Mouse (Mus musculus): ENCODE data around the gene Gm4756. TPM values are rescaled to one million over a fixed set of nuclear protein-coding genes. Genes with fewer than 3 reads are reported as not detected.
"Not testable (repeated sequence)": the region's sequence is repeated elsewhere in the genome, so short reads cannot be mapped to it uniquely, and the experiment has no call there.

Gene Gm4756
- polyA plus RNA-seq, 1 experiment from 2014 or later: not detected

GRCm38 (mm10) chr12:72622853-72623496 is 26.5 kb downstream of the Gm4756 start:
- H3K9me3 ChIP-seq (replicated peaks; ENCODE audit: control insufficient read depth, low read length): no peaks in the 10 kb centered on the region
- no peak overlapping the region for H3K9ac ChIP-seq (ENCODE audit: low read depth, low read length)
- no peak for ATAC-seq (replicated peaks; ENCODE audit: insufficient number of reproducible peaks, low FRiP score, low TSS enrichment)
- no peaks in the 10 kb centered on the region for H3K27me3 ChIP-seq (ENCODE audit: control insufficient read depth, insufficient read depth, low read length)
- 48% methylated on average over 5 of the region's 5 CpGs for WGBS (ENCODE audit: insufficient replicate concordance)
- H3K4me3 ChIP-seq (ENCODE audit: low read depth, low read length): no peak overlapping the region
- no peak overlapping the region for H3K4me2 ChIP-seq
- no peaks in the 10 kb centered on the region for H3K36me3 ChIP-seq (ENCODE audit: control insufficient read depth, insufficient read depth, low read length)
- no peak overlapping the region for H3K27ac ChIP-seq (ENCODE audit: low read depth, low read length)
- H3K4me1 ChIP-seq (ENCODE audit: control insufficient read depth, insufficient read depth, low read length): no peaks in the 10 kb centered on the region

GRCm38 (mm10) chr12:72621441-72621840 is 28.0 kb downstream of the Gm4756 start:
- no peak overlapping the region for H3K4me3 ChIP-seq (ENCODE audit: low read depth, low read length)
- WGBS (ENCODE audit: insufficient replicate concordance): 81% methylated on average over 1 of the region's 1 CpGs
- H3K27ac ChIP-seq (ENCODE audit: low read depth, low read length): no peak overlapping the region
- no peaks in the 10 kb centered on the region for H3K4me1 ChIP-seq (ENCODE audit: control insufficient read depth, insufficient read depth, low read length)
- no peaks in the 10 kb centered on the region for H3K9me3 ChIP-seq (replicated peaks; ENCODE audit: control insufficient read depth, low read length)
- ATAC-seq (replicated peaks; ENCODE audit: insufficient number of reproducible peaks, low FRiP score, low TSS enrichment): no peak
- no peaks in the 10 kb centered on the region for H3K36me3 ChIP-seq (ENCODE audit: control insufficient read depth, insufficient read depth, low read length)
- H3K27me3 ChIP-seq (ENCODE audit: control insufficient read depth, insufficient read depth, low read length): no peaks in the 10 kb centered on the region
- no peak overlapping the region for H3K4me2 ChIP-seq
- no peak overlapping the region for H3K9ac ChIP-seq (ENCODE audit: low read depth, low read length)

DNA sequence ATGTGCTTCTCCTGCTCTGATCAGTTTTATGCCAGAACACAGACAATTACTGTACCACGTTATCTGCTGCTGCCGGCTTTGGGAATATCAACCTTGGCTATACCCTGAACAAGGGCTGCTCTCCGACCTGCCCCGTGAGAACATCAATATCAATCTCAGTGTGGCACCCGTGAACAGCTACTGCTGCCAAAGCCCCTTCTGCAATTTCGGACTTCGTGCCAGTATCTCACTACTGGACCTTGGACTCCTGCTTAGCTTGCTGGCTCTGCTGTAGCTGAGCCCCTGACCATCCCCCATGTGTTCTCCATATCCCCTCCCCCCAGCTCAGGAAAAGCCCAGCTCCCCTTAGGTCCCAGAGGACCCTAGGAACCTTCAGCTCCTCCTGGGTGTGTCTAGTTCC is 28.6 kb downstream of the Gm4756 start:
- Histone ChIP-seq H3K9ac (ENCODE audit: low read depth, low read length) (no peak overlapping the region), H3K27ac (ENCODE audit: low read depth, low read length) (no peak overlapping the region), H3K27me3 (ENCODE audit: control insufficient read depth, insufficient read depth, low read length) (no peaks in the 10 kb centered on the region), H3K4me1 (ENCODE audit: control insufficient read depth, insufficient read depth, low read length) (no peaks in the 10 kb centered on the region), H3K9me3 (replicated peaks; ENCODE audit: control insufficient read depth, low read length) (no peaks in the 10 kb centered on the region), H3K4me3 (ENCODE audit: low read depth, low read length) (no peak overlapping the region), H3K4me2 (no peak overlapping the region), H3K36me3 (ENCODE audit: control insufficient read depth, insufficient read depth, low read length) (no peaks in the 10 kb centered on the region)
- no peak for ATAC-seq (replicated peaks; ENCODE audit: insufficient number of reproducible peaks, low FRiP score, low TSS enrichment)
- WGBS (ENCODE audit: insufficient replicate concordance): 77% methylated on average over 7 of the region's 7 CpGs

GRCm38 (mm10) chr12:72612053-72612452 is 37.4 kb downstream of the Gm4756 start:
- Histone ChIP-seq H3K4me2 (no peak overlapping the region), H3K9ac (ENCODE audit: low read depth, low read length) (no peak overlapping the region), H3K27ac (ENCODE audit: low read depth, low read length) (no peak overlapping the region), H3K4me3 (ENCODE audit: low read depth, low read length) (no peak overlapping the region), H3K27me3 (ENCODE audit: control insufficient read depth, insufficient read depth, low read length) (no peaks in the 10 kb centered on the region), H3K4me1 (ENCODE audit: control insufficient read depth, insufficient read depth, low read length) (no peaks in the 10 kb centered on the region), H3K36me3 (ENCODE audit: control insufficient read depth, insufficient read depth, low read length) (no peaks in the 10 kb centered on the region), H3K9me3 (replicated peaks; ENCODE audit: control insufficient read depth, low read length) (no peaks in the 10 kb centered on the region)
- ATAC-seq (replicated peaks; ENCODE audit: insufficient number of reproducible peaks, low FRiP score, low TSS enrichment): no peak
- WGBS (ENCODE audit: insufficient replicate concordance): 82% methylated on average over 3 of the region's 3 CpGs

DNA sequence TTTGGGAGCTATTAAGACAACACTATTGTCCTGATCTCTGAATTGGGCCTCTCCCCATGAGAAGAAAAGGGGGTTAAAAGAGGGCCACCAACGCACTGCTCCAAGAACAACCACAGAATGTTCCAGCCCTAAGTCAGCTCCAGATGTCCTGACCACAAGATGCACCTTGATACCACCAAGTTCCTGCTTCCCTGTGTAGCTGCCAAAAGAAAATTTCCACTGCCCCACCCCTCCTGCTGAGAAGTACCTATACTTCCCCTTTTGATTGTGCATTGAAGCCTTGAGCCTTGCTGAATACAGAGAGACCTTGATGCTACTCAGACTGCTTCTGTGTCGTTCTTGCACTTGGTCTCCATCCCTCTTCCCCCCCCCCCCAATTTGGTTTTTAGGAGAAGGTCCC is 50.7 kb downstream of the Gm4756 start:
- not testable (repeated sequence) for H3K27me3 ChIP-seq (ENCODE audit: control insufficient read depth, insufficient read depth, low read length); H3K9ac ChIP-seq (ENCODE audit: low read depth, low read length); H3K27ac ChIP-seq (ENCODE audit: low read depth, low read length); H3K4me2 ChIP-seq; ATAC-seq (replicated peaks; ENCODE audit: insufficient number of reproducible peaks, low FRiP score, low TSS enrichment); H3K36me3 ChIP-seq (ENCODE audit: control insufficient read depth, insufficient read depth, low read length); H3K9me3 ChIP-seq (replicated peaks; ENCODE audit: control insufficient read depth, low read length); H3K4me3 ChIP-seq (ENCODE audit: low read depth, low read length); H3K4me1 ChIP-seq (ENCODE audit: control insufficient read depth, insufficient read depth, low read length)
- WGBS (ENCODE audit: insufficient replicate concordance): 79% methylated on average over 2 of the region's 2 CpGs

- 64% methylated on average over 2 of the region's 2 CpGs for WGBS (ENCODE audit: insufficient replicate concordance)
Observed at GRCm38 (mm10) chr12:72594001-72594400, 55.5 kb downstream of the Gm4756 start.

GRCm38 (mm10) chr12:72592991-72593390 is 56.5 kb downstream of the Gm4756 start:
- no peaks in the 10 kb centered on the region for H3K9me3 ChIP-seq (replicated peaks; ENCODE audit: control insufficient read depth, low read length)
- no peak overlapping the region for H3K4me3 ChIP-seq (ENCODE audit: low read depth, low read length)
- H3K27ac ChIP-seq (ENCODE audit: low read depth, low read length): no peak overlapping the region
- no peak overlapping the region for H3K9ac ChIP-seq (ENCODE audit: low read depth, low read length)
- no peaks in the 10 kb centered on the region for H3K27me3 ChIP-seq (ENCODE audit: control insufficient read depth, insufficient read depth, low read length)
- no peak for ATAC-seq (replicated peaks; ENCODE audit: insufficient number of reproducible peaks, low FRiP score, low TSS enrichment)
- H3K4me1 ChIP-seq (ENCODE audit: control insufficient read depth, insufficient read depth, low read length): no peaks in the 10 kb centered on the region
- no peak overlapping the region for H3K4me2 ChIP-seq
- H3K36me3 ChIP-seq (ENCODE audit: control insufficient read depth, insufficient read depth, low read length): no peaks in the 10 kb centered on the region

More at GRCm38 (mm10) chr12:72594001-72594400, 55.5 kb downstream of the Gm4756 start:
- Histone ChIP-seq H3K4me1 (ENCODE audit: control insufficient read depth, insufficient read depth, low read length) (no peaks in the 10 kb centered on the region), H3K9me3 (replicated peaks; ENCODE audit: control insufficient read depth, low read length) (no peaks in the 10 kb centered on the region), H3K36me3 (ENCODE audit: control insufficient read depth, insufficient read depth, low read length) (no peaks in the 10 kb centered on the region), H3K27me3 (ENCODE audit: control insufficient read depth, insufficient read depth, low read length) (no peaks in the 10 kb centered on the region), H3K9ac (ENCODE audit: low read depth, low read length) (no peak overlapping the region), H3K4me3 (ENCODE audit: low read depth, low read length) (no peak overlapping the region), H3K27ac (ENCODE audit: low read depth, low read length) (no peak overlapping the region), H3K4me2 (no peak overlapping the region)
- ATAC-seq (replicated peaks; ENCODE audit: insufficient number of reproducible peaks, low FRiP score, low TSS enrichment): no peak

DNA sequence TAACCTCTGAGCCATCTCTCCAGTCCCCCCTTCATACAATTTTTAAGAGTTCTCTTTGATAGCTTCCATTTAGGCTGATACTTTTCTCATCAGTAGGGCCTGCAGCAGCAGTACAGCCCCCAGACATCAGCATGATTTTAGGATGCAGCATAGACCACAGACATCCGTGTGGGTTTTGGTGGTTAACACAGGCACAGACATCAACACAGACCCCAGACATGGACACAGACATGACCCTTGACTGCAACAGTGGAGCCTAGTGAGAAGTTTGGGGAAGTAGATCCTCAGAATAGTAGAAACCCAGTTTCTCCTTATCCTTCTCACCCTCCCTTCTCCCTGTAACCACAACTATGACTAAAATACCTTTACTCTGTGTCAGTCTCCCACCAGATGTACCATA is 64.1 kb downstream of the Gm4756 start:
- H3K4me3 ChIP-seq (ENCODE audit: low read depth, low read length): no peak overlapping the region
- H3K9ac ChIP-seq (ENCODE audit: low read depth, low read length): no peak overlapping the region
- H3K27me3 ChIP-seq (ENCODE audit: control insufficient read depth, insufficient read depth, low read length): no peaks in the 10 kb centered on the region
- ATAC-seq (replicated peaks; ENCODE audit: insufficient number of reproducible peaks, low FRiP score, low TSS enrichment): no peak
- 71% methylated on average over 1 of the region's 1 CpGs for WGBS (ENCODE audit: insufficient replicate concordance)
- no peaks in the 10 kb centered on the region for H3K36me3 ChIP-seq (ENCODE audit: control insufficient read depth, insufficient read depth, low read length)
- H3K27ac ChIP-seq (ENCODE audit: low read depth, low read length): no peak overlapping the region
- H3K4me2 ChIP-seq: no peak overlapping the region
- no peaks in the 10 kb centered on the region for H3K4me1 ChIP-seq (ENCODE audit: control insufficient read depth, insufficient read depth, low read length)
- no peaks in the 10 kb centered on the region; the same call in 1 of the 2 replicates for H3K9me3 ChIP-seq (replicated peaks; ENCODE audit: control insufficient read depth, low read length)

DNA sequence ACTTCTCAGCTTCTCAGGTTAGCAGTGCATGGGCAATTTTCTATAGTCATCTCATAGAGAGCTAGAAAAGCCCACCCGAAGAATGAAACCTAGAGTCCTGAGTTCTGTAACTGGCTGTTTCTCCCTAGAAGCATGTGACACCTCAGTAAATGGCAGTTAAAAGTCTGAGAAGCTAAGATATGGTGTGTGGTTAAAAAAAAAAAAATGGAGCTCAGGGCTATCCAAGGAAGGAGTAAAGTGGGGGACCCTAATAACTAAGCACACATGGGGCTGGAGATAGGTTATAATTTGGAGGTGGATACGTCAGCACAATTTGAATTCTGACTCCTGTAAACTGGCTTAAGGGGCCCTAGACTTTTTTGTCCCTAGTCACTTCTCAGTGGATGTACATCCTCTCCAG is 66.4 kb downstream of the Gm4756 start:
- H3K27me3 ChIP-seq (ENCODE audit: control insufficient read depth, insufficient read depth, low read length): no peaks in the 10 kb centered on the region
- H3K9me3 ChIP-seq (replicated peaks; ENCODE audit: control insufficient read depth, low read length): no peaks in the 10 kb centered on the region; the same call in 1 of the 2 replicates
- H3K9ac ChIP-seq (ENCODE audit: low read depth, low read length): no peak overlapping the region
- ATAC-seq (replicated peaks; ENCODE audit: insufficient number of reproducible peaks, low FRiP score, low TSS enrichment): no peak
- H3K27ac ChIP-seq (ENCODE audit: low read depth, low read length): no peak overlapping the region
- H3K4me1 ChIP-seq (ENCODE audit: control insufficient read depth, insufficient read depth, low read length): no peaks in the 10 kb centered on the region
- H3K4me3 ChIP-seq (ENCODE audit: low read depth, low read length): no peak overlapping the region
- peaks cover 2% of the 10 kb centered on the region; the same call in 1 of the 2 replicates for H3K36me3 ChIP-seq (ENCODE audit: control insufficient read depth, insufficient read depth, low read length)
- no peak overlapping the region for H3K4me2 ChIP-seq
- WGBS (ENCODE audit: insufficient replicate concordance): 80% methylated on average over 2 of the region's 2 CpGs
